Mouse (Mus musculus) CD4-positive, CD25-positive, alpha-beta regulatory T cell (primary cell): Measurements from ENCODE around the gene Bin2. TPM values are rescaled to one million over a fixed set of nuclear protein-coding genes. Genes with fewer than 3 reads are reported as not detected.

ENCODE experiments used
- polyA plus RNA-seq: library from polyadenylated mRNA; unstranded; fragments of 100-300 nt; shearing (Covaris generic); gene quantifications from one replicate; pipeline ENCODE4 v1.2.1, GENCODE M21; 2017

The Bin2 gene
- 733 TPM for polyA plus RNA-seq

DNA sequence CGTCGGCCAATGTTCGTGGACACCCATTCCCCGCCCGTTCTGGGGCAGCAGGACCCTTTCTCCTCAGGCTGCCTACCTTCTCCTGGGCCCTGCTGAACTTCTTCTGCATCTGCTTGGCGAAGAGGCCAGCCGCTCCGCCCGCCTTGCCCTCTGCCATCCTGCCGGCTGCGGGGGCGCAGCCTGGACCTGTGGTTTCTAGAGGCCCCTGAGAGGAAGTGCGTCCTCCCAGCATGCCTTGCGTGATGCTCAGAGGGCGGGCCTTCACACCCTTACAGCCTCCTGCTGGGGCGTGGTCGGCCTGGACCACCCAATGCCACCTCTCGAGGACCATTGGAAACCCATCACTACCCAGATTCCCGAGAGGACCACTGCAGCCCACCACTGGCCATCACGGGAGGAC is at the start of gene Bin2:
Gene Bin2, minus strand, starts transcription at position 217 of the 400 bp plus-strand sequence.

DNA sequence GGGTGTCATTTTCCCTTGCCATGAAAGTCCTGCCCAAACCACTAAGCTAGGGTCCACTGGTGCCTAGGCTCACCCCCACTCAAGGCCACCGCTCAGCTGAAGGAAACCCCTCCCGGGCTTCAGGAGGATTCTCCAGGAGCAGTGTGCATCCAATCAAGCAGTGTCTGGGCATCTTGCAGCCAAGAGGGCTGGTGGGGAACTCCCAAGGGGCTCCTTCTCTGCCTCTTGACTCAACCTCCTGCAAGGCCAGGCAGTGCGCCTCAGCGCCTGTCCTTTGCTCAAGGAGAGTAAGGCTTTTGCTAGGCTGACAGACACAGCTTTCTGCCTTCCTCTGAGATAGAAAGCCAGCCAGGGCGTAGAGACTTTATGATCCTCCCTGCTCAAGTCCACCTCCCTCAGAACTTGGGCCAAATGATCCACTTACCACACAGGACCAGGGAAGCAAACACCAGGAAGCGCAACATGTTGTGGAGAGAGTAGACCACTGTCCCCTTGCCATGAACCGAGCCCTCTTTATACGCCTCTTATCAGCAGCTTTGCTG is 18.1 kb upstream of the Bin2 start, which contains the start of gene Cela1:
Gene Cela1, minus strand, starts transcription at position 492 of the 542 bp plus-strand sequence.

DNA sequence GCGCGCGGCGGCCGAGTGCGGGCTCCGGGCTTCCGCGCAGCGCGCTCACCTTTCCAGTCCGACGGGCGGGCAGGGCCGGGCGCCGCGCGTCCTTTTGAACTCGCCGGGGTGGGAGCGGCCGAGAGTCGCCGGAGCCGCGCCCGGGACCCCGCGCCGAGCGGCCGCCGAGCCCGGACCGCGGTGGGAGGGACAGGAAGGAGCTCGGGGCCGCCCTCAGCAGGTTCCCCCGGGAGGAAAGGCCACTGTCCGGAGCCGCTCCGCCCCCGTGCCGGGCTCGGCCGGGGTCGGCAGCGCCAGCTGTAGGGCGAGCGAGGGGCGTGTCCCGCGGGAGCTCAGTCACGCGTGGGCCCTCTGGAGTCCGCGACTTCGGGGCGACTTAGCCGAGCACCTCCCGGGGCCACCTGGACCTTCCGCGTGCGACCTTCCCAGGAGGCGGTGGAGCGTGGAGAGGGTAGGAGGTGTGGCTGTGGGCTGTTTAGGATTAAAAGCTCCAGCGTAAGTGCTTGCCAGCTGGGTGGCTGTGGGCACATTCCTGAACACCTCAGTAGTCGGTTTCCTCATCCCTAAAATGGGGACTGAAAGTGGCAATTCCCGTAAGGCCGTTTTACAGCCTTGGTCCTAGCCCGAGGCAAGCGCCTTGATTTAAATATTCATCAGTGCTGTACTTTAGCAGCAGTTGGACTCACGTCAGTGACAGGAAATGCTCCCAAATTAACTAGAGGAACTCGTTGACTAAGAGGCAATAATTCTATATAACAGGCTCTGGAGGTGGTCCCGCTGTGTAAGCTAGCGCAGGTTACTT is 32.5 kb downstream of the Bin2 start, which contains the start of gene Smagp:
Gene Smagp, minus strand, starts transcription at position 241 of the 802 bp plus-strand sequence.

DNA sequence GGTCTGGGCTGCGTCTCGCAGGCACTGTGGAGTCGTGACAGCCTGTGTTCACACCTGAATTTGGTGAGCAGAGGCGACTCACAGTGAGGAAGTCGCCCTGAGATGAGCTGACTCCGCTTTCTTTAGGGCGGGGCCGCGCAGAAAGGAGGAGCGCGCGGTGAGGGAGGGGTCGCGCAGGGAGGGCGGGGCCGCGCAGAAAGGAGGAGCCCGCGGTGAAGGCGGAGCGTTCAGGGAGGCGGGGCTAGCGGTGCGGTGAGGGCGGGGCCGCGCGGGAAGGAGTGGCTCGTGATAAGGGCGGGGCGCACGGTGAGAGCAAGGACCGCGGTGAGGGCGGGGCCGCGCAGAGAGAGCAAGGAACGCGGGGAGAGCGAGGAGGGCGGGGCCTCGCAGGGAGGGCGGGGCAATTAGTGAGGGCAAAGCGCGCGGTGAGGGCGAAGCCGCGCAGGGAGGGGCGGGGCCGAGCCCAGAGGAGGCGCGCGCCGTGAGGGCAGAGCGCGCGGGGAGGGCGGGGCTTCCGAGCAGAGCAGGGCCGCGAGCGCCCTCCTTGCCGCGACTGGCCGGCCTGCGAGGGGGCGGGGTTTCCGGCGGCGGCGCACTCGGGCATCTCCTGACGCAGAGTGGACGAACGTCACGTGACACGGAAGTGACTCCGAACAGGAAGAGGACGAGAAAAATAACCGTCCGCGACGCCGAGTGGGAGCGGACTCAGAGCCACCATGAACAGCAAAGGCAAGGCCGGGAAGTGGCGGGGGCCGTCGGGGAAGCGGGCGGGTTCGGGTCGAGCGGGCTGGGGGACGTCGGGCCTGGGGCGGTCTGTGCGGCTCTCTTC is 54.1 kb downstream of the Bin2 start, which contains the start of gene Dazap2:
Gene Dazap2, plus strand, starts transcription at position 354 of the 829 bp plus-strand sequence.

DNA sequence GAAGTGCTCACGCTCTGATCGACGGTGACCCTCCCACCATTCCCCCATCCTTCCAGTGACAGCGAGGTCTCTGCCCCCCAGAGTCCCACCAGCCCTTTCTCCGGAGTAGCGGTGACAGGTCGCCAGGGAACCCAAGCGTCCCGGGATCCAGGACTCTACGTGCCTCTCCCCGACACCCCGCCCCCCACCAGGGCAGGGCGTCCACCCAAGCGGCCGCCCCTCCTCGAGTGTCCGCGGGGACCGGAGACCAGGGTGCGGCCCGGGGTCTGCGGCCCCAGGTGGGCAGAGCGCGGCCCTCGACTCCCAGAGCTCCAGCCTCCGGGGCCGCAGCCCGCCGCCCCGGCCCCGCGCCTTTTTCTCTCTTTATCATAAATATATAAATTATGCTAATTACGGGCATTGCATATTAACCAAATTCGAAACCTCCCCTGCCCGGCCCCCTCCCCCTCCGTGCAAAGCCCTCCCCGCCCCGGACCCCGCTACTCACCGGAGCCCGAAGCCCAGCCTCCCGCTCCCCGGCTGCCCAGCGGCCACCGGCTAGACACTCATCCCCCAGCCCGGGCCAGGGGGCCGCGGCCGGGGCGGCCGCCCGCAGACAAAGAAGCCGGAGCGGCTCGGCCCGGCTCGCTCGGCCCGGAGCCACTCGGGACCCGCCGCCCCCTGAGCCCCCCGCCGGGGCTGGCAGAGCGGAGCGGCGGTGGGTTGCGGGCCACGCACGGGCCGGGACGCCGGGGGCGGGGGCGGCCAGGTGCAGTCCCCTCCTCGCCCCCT is 69.9 kb downstream of the Bin2 start, which contains the start of gene Pou6f1:
Gene Pou6f1, minus strand, starts transcription at position 709 of the 771 bp plus-strand sequence.

Other genes starting within 250 kb of the Bin2 start
- 0.22 TPM for gene Gm5475, start 247.4 kb downstream of the Bin2 start, polyA plus RNA-seq
- 31.7 TPM for gene Slc11a2, start 244.5 kb downstream of the Bin2 start, polyA plus RNA-seq
- gene Letmd1, start 200.5 kb downstream of the Bin2 start, polyA plus RNA-seq, result 49.7 TPM
- gene Csrnp2, start 174.1 kb downstream of the Bin2 start, polyA plus RNA-seq, result 5.9 TPM
- gene Tfcp2, start 117.5 kb downstream of the Bin2 start, polyA plus RNA-seq, result 9.6 TPM
- gene Pou6f1, start 69.6 kb downstream of the Bin2 start, polyA plus RNA-seq, result 17.6 TPM
- 576 TPM for gene Dazap2, start 54.2 kb downstream of the Bin2 start, polyA plus RNA-seq
- gene Smagp, start 32.6 kb downstream of the Bin2 start, polyA plus RNA-seq, result not detected
- 4.6 TPM for gene Cela1, start 18.4 kb upstream of the Bin2 start, polyA plus RNA-seq
- gene Galnt6, start 59.8 kb upstream of the Bin2 start, polyA plus RNA-seq, result 186 TPM
- gene Slc4a8, start 92.2 kb upstream of the Bin2 start, polyA plus RNA-seq, result 14.6 TPM
- gene Scn8a, start 200.3 kb upstream of the Bin2 start, polyA plus RNA-seq, result 0.26 TPM